Mouse (Mus musculus): ENCODE data around the gene Tgfb1. TPM values are rescaled to one million over a fixed set of nuclear protein-coding genes. Genes with fewer than 3 reads are reported as not detected.

Gene Tgfb1
- polyA plus RNA-seq (2016; fragmentation: Nextera tagmentation; extraction: Ambion mirVana) = 13.6 and 14.2 TPM in 2 replicates

DNA sequence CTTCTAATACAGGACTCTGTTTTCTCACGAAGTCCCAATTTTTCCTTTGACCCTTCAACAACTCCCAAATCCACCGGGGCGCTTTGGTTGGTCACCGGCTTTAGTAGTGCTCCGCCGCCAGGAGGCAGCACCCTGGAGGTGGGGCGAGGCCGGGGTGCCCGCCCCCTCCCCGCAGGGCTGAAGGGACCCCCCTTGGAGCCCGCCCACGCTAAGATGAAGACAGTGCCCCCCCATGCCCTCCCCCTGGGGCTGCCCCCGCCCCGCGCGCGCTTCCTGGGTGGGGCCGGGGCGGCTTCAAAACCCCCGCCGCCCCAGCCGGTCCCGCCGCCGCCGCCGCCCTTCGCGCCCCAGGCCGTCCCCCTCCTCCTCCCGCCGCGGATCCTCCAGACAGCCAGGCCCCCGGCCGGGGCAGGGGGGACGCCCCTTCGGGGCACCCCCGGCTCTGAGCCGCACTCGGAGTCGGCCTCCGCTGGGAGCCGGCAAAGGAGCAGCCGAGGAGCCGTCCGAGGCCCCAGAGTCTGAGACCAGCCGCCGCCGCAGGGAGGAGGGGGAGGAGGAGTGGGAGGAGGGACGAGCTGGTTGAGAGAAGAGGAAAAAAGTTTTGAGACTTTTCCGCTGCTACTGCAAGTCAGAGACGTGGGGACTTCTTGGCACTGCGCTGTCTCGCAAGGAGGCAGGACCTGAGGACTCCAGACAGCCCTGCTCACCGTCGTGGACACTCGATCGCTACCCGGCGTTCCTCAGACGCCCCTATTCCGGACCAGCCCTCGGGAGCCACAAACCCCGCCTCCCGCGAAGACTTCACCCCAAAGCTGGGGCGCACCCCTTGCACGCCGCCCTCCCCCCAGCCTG, at the start of gene Tgfb1:
TSS of gene Tgfb1 (plus strand) at position 323 of the 852 bp plus-strand sequence.
- WGBS (ENCODE audit: insufficient replicate concordance) = under 1% methylated on average over 60 of the region's 69 CpGs
- peak within 1 kb of the TSS; percentile 97 for H3K4me2 ChIP-seq
- peak; percentile 42 for ATAC-seq
- peak within 1 kb of the TSS; percentile 95 for H3K27ac ChIP-seq
- peaks cover 90% of the 10 kb centered on the region for H3K4me1 ChIP-seq
- H3K36me3 ChIP-seq = peaks cover 22% of the 10 kb centered on the region
- no peaks in the 10 kb centered on the region for H3K27me3 ChIP-seq (replicated peaks)
- H3K4me3 ChIP-seq = peak within 1 kb of the TSS; percentile 83
- H3K9ac ChIP-seq = peak within 1 kb of the TSS; percentile 87
- no peaks in the 10 kb centered on the region for H3K9me3 ChIP-seq (replicated peaks)

DNA sequence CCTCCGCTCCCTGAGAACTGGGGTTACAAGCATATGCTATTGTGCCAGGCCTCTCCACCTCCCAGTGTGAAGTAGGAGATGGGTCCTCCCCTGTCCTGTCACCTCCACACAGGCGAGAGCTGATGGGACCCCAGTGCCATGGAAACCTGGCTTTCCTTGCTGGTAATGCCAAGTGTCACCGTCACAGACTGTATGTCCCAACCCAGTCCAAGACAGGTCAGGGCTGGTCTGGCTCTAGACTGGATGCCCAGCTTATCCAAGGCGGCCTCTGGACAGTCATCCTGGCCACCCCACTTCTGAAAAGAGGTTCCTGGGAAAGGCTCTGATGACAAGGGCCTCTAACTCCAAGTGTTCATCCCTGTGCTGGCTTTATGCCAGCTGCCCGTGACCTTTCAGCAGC, 49.7 kb upstream of the Tgfb1 start:
- Histone ChIP-seq H3K36me3 (peaks cover 16% of the 10 kb centered on the region), H3K9ac (no peak overlapping the region), H3K27me3 (replicated peaks) (no peaks in the 10 kb centered on the region), H3K4me2 (no peak overlapping the region), H3K27ac (no peak overlapping the region), H3K9me3 (replicated peaks) (no peaks in the 10 kb centered on the region), H3K4me3 (no peak overlapping the region), H3K4me1 (peaks cover 6% of the 10 kb centered on the region; the same call in 1 of the 2 replicates)
- 73% methylated on average over 5 of the region's 5 CpGs for WGBS (ENCODE audit: insufficient replicate concordance)
- peak; percentile 14; the same call in 1 of the 2 replicates for ATAC-seq

DNA sequence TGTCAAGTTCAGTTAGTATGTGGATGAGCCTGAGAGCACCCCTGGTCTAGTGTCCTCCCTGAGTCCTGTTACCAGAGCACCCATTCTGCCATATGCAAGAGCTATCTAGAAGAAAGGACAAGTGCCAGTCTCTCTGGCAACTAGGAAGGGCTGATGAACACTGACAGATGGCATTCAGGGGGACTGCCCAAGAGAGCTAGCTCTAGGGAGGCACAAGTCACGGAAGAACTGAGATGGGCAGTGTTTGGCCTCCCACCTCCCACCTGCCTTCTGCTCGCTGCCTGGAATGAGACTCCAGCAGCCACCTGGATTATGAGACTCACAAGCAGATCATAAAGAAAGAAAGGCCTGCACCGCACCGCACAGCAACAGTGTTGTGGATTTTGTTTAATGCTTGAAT, 47.0 kb upstream of the Tgfb1 start:
- Histone ChIP-seq H3K4me2 (no peak overlapping the region), H3K27me3 (replicated peaks) (no peaks in the 10 kb centered on the region), H3K4me3 (no peak overlapping the region), H3K36me3 (peaks cover 12% of the 10 kb centered on the region; the same call in 1 of the 2 replicates), H3K4me1 (peaks cover 7% of the 10 kb centered on the region; the same call in 1 of the 2 replicates), H3K9ac (no peak overlapping the region), H3K9me3 (replicated peaks) (0 out of 2 replicates have a peak, but pooled peaks cover 4% of the 10 kb centered on the region), H3K27ac (no peak overlapping the region)
- ATAC-seq = no peak
- 79% methylated on average over 4 of the region's 4 CpGs for WGBS (ENCODE audit: insufficient replicate concordance)

DNA sequence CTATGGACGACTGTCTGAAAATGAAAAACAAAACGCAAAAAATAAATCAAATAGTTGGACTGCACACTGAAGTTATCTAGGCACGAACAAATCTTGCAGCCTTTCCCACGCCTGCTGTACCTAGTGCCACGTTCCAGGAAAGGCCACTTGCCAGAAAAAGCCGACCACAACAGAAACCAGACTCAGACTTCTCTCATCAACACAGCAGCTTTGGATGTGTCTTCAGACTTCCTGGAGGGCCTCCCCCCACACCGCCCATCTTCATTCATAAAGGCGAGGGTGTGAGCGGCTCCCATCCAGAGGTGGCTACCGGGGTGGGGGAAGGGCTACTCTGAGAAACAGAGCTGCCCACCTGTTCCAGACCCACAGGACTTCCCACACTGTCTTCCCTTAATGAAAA, 42.7 kb upstream of the Tgfb1 start:
- Histone ChIP-seq H3K27me3 (replicated peaks) (no peaks in the 10 kb centered on the region), H3K9me3 (replicated peaks) (0 out of 2 replicates have a peak, but pooled peaks cover 4% of the 10 kb centered on the region), H3K4me3 (no peak overlapping the region), H3K9ac (no peak overlapping the region), H3K4me1 (peaks cover 12% of the 10 kb centered on the region; the same call in 1 of the 2 replicates), H3K4me2 (no peak overlapping the region), H3K27ac (no peak overlapping the region), H3K36me3 (peaks cover 6% of the 10 kb centered on the region; the same call in 1 of the 2 replicates)
- no peak for ATAC-seq
- 38% methylated on average over 10 of the region's 10 CpGs for WGBS (ENCODE audit: insufficient replicate concordance)

DNA sequence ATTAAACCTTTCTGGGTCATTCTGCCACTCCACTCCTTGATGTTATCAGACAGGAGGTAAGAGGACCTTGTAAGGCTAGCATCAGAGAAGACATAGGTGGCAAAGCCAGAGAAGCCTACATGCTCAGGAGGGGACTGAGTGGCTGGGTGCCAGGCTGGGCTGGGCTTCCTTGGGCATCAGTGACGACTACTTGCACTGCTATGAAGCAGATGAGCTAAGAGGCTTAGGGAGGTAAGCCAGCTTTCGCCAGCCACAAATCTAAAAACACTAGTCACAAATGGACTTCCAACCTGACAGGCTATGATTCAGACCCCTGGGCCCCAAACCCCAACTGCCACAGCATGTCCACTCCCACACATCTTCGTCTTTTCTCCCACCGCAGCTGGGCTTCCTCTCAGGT, 42.2 kb upstream of the Tgfb1 start:
- Histone ChIP-seq H3K9me3 (replicated peaks) (0 out of 2 replicates have a peak, but pooled peaks cover 4% of the 10 kb centered on the region), H3K27me3 (replicated peaks) (no peaks in the 10 kb centered on the region), H3K9ac (no peak overlapping the region), H3K4me3 (no peak overlapping the region), H3K36me3 (peaks cover 6% of the 10 kb centered on the region; the same call in 1 of the 2 replicates), H3K4me1 (peaks cover 17% of the 10 kb centered on the region), H3K4me2 (no peak overlapping the region), H3K27ac (no peak overlapping the region)
- WGBS (ENCODE audit: insufficient replicate concordance) = 45% methylated on average over 4 of the region's 4 CpGs
- no peak for ATAC-seq

DNA sequence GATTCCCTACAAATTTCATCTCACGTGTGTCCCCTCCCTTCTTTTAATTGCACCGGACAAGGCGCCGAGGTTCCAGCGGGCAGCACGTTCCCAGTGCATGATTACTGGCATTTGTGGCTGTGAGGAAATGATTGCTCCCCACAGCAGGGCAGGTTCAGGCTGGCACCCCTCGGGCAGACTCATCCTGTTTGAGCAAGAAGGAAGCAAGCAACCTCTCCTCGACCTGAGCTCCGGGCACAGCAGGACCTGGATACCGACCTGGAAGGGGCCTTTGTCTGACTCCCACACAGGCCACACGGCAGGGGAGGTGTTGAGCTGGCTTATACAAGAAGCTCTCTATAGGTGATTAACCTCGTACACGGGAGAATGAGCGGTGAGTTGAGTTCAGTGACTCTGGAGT, 41.7 kb upstream of the Tgfb1 start:
- Histone ChIP-seq H3K4me1 (peaks cover 22% of the 10 kb centered on the region), H3K27ac (no peak overlapping the region), H3K9me3 (replicated peaks) (0 out of 2 replicates have a peak, but pooled peaks cover 4% of the 10 kb centered on the region), H3K4me3 (no peak overlapping the region), H3K9ac (no peak overlapping the region), H3K27me3 (replicated peaks) (no peaks in the 10 kb centered on the region), H3K36me3 (peaks cover 6% of the 10 kb centered on the region; the same call in 1 of the 2 replicates), H3K4me2 (no peak overlapping the region)
- WGBS (ENCODE audit: insufficient replicate concordance) = 58% methylated on average over 14 of the region's 14 CpGs
- ATAC-seq = no peak

DNA sequence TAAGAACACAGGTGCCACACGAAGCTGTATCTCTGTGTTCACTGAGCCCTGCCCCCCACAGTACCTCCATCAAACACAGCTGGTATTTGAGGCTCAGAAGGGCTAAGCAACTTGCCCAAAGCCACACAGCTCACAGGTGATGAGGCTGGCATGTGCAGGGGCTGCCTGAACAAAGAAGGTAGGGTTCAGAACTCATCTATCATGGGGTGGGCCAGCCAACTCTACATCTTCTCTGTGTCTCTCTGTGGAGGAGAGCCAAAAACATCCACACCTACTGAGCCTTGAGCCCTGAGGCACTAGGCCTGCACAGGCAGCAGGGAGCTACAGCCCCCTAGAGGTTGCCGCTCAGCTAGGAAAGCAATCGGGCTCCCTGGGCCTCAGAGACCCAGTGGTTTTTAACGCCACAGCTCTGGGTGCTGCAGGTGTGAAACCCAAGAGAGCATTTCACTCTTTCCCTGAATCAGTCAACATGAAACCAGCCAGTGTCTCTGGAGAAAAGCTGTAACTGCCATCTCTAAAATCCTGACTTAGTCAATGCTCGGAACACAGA, 39.2 kb upstream of the Tgfb1 start:
- Histone ChIP-seq H3K4me1 (peaks cover 32% of the 10 kb centered on the region), H3K36me3 (no peaks in the 10 kb centered on the region), H3K27ac (no peak overlapping the region), H3K4me3 (no peak overlapping the region), H3K9me3 (replicated peaks) (0 out of 2 replicates have a peak, but pooled peaks cover 1% of the 10 kb centered on the region), H3K27me3 (replicated peaks) (no peaks in the 10 kb centered on the region), H3K4me2 (no peak overlapping the region), H3K9ac (no peak overlapping the region)
- no peak for ATAC-seq
- WGBS (ENCODE audit: insufficient replicate concordance) = 51% methylated on average over 5 of the region's 5 CpGs

DNA sequence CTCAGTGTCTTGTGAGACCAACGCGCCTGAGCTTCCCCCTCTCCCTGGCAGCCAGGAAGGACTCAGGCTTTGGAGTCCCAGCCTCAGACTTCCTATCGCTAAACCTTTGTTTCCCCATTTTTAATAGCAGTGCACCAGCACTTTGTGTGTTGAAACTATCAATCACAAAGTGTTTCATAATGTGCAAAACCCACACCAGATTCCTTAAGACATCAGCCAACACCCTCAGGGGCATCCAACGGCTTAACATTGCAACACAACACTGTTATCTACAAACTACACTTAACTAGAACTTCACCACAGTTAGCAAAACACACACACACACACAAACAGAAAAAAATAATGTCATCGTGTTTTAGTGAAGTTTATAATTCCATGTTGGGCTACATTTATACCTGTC, 37.0 kb upstream of the Tgfb1 start:
- Histone ChIP-seq H3K4me3 (no peak overlapping the region), H3K9ac (no peak overlapping the region), H3K27ac (no peak overlapping the region; the same call in 1 of the 2 replicates), H3K36me3 (no peaks in the 10 kb centered on the region), H3K4me2 (no peak overlapping the region), H3K27me3 (replicated peaks) (no peaks in the 10 kb centered on the region), H3K9me3 (replicated peaks) (no peaks in the 10 kb centered on the region), H3K4me1 (peaks cover 25% of the 10 kb centered on the region)
- ATAC-seq = 0 out of 2 replicates have a peak, but pooled peaks have one; percentile 9
- WGBS (ENCODE audit: insufficient replicate concordance) = 25% methylated on average over 5 of the region's 5 CpGs

DNA sequence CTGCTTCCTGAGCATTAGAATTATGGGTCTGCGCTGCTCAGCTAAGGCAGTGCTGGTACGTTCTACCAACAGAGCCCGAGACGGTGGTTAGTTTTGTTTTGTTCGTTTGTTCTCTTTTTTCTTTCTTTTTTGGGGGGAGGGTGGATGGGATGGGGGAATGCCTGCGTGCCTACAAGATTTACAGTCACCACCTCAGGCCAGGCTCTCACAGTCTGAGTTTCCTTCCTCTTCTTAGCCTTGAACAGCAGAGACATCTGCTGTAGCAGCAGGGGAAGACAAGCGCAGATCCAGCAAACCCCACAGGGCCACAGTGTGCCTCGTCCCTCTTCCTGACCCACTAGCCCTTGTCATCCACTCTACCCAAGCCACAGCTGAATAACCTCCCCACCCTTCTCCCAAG, 35.5 kb upstream of the Tgfb1 start:
- Histone ChIP-seq H3K4me1 (peaks cover 26% of the 10 kb centered on the region), H3K9ac (no peak overlapping the region), H3K36me3 (no peaks in the 10 kb centered on the region), H3K4me3 (no peak overlapping the region), H3K27me3 (replicated peaks) (no peaks in the 10 kb centered on the region), H3K27ac (no peak overlapping the region), H3K9me3 (replicated peaks) (no peaks in the 10 kb centered on the region), H3K4me2 (no peak overlapping the region)
- no peak for ATAC-seq
- WGBS (ENCODE audit: insufficient replicate concordance) = 38% methylated on average over 8 of the region's 8 CpGs

DNA sequence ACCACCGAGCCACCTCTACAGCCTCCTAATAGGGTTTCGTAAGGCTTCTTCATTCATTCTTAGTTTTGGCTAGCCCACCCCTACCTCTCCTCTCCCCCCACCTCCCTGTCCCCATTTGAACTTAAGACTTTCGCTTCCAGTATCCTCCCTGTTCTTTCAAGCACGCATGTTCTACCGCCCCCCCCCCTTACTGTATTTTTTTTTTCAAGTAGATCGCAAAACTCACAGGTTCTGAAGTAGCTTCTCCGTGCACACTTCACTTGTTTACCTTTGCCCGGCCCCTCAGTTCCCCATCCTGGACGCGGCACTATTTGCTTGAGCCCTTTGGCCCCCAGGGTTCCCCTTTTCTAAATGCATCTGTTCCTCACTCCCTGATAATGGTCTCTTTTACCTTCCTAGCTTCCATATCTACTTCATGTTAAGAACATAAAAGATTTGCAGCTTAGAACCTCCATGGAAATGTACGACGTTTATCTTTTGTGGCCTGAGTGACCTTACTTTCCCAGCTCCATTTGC, 34.5 kb upstream of the Tgfb1 start:
- no peak overlapping the region for H3K9ac ChIP-seq
- no peak overlapping the region for H3K4me3 ChIP-seq
- H3K4me2 ChIP-seq = 0 out of 2 replicates have a peak overlapping the region, but pooled peaks have one; percentile 8
- 39% methylated on average over 12 of the region's 12 CpGs for WGBS (ENCODE audit: insufficient replicate concordance)
- peaks cover 36% of the 10 kb centered on the region for H3K4me1 ChIP-seq
- no peak overlapping the region for H3K27ac ChIP-seq
- H3K9me3 ChIP-seq (replicated peaks) = no peaks in the 10 kb centered on the region
- no peak for ATAC-seq
- no peaks in the 10 kb centered on the region for H3K36me3 ChIP-seq
- no peaks in the 10 kb centered on the region for H3K27me3 ChIP-seq (replicated peaks)

DNA sequence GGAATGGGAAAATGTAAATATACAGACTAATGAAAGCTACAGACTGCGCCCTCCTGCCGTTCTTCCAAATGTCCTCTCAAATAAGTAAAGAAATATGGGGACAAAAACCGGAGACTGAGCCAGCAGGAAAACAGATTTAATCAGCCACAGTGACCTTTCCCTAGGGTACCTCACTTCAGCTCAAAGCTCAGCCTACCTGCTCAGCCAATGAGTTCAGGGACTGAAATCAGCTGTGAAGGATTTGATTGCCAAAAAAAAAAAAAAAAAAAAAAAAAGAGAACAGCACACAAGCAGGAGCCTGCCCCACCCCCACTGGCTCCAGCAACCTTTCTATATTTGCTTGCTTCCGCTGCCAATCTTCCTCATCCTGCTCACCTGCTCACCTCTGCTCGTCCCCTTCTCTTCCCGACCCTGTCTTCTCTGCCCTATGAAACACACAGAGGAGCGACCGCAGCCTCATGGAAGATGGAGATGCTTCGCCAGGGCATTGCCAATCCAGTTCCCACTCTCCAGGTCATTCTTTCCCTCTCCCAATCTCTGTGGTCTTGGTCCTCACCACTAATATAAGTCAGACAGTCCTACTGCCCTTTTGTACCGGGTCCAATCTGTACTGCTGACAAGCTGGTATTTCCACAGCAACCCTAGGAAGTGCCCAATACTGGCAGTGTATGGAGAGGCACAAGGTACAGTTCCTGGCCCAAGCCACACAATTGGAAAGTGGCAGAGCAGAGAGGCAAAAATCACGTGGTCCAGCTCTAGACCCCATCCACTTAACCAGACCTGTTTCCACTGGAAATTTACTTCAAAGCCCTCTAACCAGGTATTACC, 31.0 kb upstream of the Tgfb1 start:
- peaks cover 50% of the 10 kb centered on the region for H3K4me1 ChIP-seq
- H3K27me3 ChIP-seq (replicated peaks) = no peaks in the 10 kb centered on the region
- no peak for ATAC-seq
- H3K4me3 ChIP-seq = no peak overlapping the region
- no peak overlapping the region for H3K27ac ChIP-seq
- no peak overlapping the region for H3K9ac ChIP-seq
- H3K36me3 ChIP-seq = peaks cover under 1% of the 10 kb centered on the region
- no peak overlapping the region for H3K4me2 ChIP-seq
- 64% methylated on average over 11 of the region's 11 CpGs for WGBS (ENCODE audit: insufficient replicate concordance)
- no peaks in the 10 kb centered on the region for H3K9me3 ChIP-seq (replicated peaks)

Measured in liver, embryonic 12.5 days (tissue).